Mouse (Mus musculus) heart, adult 2 months (tissue): ENCODE data around the gene Meis2. TPM values are rescaled to one million over a fixed set of nuclear protein-coding genes. Genes with fewer than 3 reads are reported as not detected.
A peak's percentile ranks its signal among the peaks of the same experiment; 100 is the strongest.

ENCODE experiments used
- DNase-seq, 2 experiments: peaks; one replicate each; pipeline ENCODE4 v3.0.0; 2021
- H3K27ac ChIP-seq: fragments of 200-600 bp; 2 replicates; pipeline ENCODE4 v1.8.1; 2022
- H3K27me3 ChIP-seq: fragments of 200-500 bp; 2 replicates; pipeline ENCODE4 v1.6.1; 2012; ENCODE audit warnings: mild to moderate bottlenecking, low read length, inconsistent platforms, mixed read lengths; ENCODE audit not compliant: control insufficient read depth, insufficient read depth
- H3K36me3 ChIP-seq: fragments of 200-500 bp; 2 replicates; pipeline ENCODE4 v1.6.1; 2012; ENCODE audit warnings: low read length, inconsistent platforms; ENCODE audit not compliant: control insufficient read depth, insufficient read depth
- H3K4me1 ChIP-seq: fragments of 200-500 bp; 2 replicates; pipeline ENCODE4 v1.6.1; 2011; ENCODE audit warnings: low read length; ENCODE audit not compliant: control insufficient read depth, insufficient read depth
- H3K4me3 ChIP-seq: fragments of 200-600 bp; 2 replicates; pipeline ENCODE4 v1.8.1; 2022
- H3K79me2 ChIP-seq: fragments of 200-500 bp; replicated peaks from 2 replicates; pipeline ENCODE4 v1.6.1; 2012; ENCODE audit warnings: mild to moderate bottlenecking, inconsistent platforms, low read length, moderate library complexity, mixed read lengths; ENCODE audit not compliant: control insufficient read depth, insufficient read depth
- H3K9ac ChIP-seq: fragments of 200-500 bp; 2 replicates; pipeline ENCODE4 v1.6.1; 2012; ENCODE audit warnings: low read depth, mild to moderate bottlenecking, control low read depth, inconsistent platforms, low read length, mixed read lengths
- CTCF ChIP-seq: fragments of 200-600 bp; IDR thresholded peaks from 2 replicates; pipeline ENCODE4 v1.8.1; 2022; ENCODE audit warnings: antibody characterized with exemption, mild to moderate bottlenecking, moderate library complexity
- EP300 ChIP-seq: fragments of 200-500 bp; IDR thresholded peaks from 2 replicates; pipeline ENCODE4 v1.6.1; 2011; ENCODE audit warnings: low read depth, low read length, control low read depth; ENCODE audit not compliant: insufficient read depth
- POLR2A ChIP-seq: fragments of 200-500 bp; IDR thresholded peaks from 2 replicates; pipeline ENCODE4 v1.6.1; 2011; ENCODE audit warnings: mild to moderate bottlenecking, low read depth, low read length, control low read depth; ENCODE audit not compliant: insufficient read depth
- WGBS: fragments of 180-500 bp; shearing (Covaris S2); methylation state at CpG from one replicate; pipeline ENCODE4 v1.1.7; 2018; 5-methylcytosine and 5-hydroxymethylcytosine counted together
- intact Hi-C: fragments of 180-260 bp; cut with DNase I; formaldehyde crosslinking; loops from one replicate; pipeline ENCODE4 v1.15.1; 2025
- polyA plus RNA-seq: library from polyadenylated mRNA; depleted of rRNA; stranded (reverse); fragments of >200 nt; gene quantifications from 2 replicates; pipeline ENCODE4 v1.2.3, GENCODE M21; 2012
- total RNA-seq, 2 experiments: library from RNA; stranded (reverse); gene quantifications; 2 replicates each; pipeline ENCODE4 v1.2.3; 2021

Meis2 gene
- total and polyA plus RNA-seq, 3 experiments = 16.9 to 30.4 (median 24.9) TPM

- Histone ChIP-seq H3K9ac (no peak overlapping the region), H3K27me3 (no peaks in the 10 kb centered on the region), H3K27ac (no peak overlapping the region), H3K4me3 (no peak overlapping the region), H3K79me2 (no peaks in the 10 kb centered on the region), H3K4me1 (peaks cover 1% of the 10 kb centered on the region), H3K36me3 (no peaks in the 10 kb centered on the region; the same call in 1 of the 2 replicates)
- TF ChIP-seq CTCF (no peak), POLR2A (no peak), EP300 (no peak)
- intact Hi-C loops = no loop called here
- WGBS = 90% methylated on average over 17 of the region's 17 CpGs
- no peak for DNase-seq
Measured at GRCm38 (mm10) chr2:115911913-115912642, 153.6 kb downstream of the Meis2 start.

GRCm38 (mm10) chr2:115910217-115910616, 155.4 kb downstream of the Meis2 start:
- intact Hi-C loops = no loop called here
- no peak overlapping the region for H3K4me3 ChIP-seq
- H3K27ac ChIP-seq = no peak overlapping the region
- WGBS = 50% methylated on average over 4 of the region's 4 CpGs
- no peaks in the 10 kb centered on the region; the same call in 1 of the 2 replicates for H3K36me3 ChIP-seq
- peaks cover 1% of the 10 kb centered on the region for H3K4me1 ChIP-seq
- no peaks in the 10 kb centered on the region for H3K27me3 ChIP-seq
- TF ChIP-seq CTCF = no peak
- TF ChIP-seq EP300 = no peak
- TF ChIP-seq POLR2A = no peak
- H3K79me2 ChIP-seq = no peaks in the 10 kb centered on the region
- DNase-seq = no peak
- no peak overlapping the region for H3K9ac ChIP-seq

- Histone ChIP-seq H3K4me1 (no peaks in the 10 kb centered on the region), H3K9ac (no peak overlapping the region), H3K27ac (no peak overlapping the region), H3K27me3 (no peaks in the 10 kb centered on the region), H3K36me3 (no peaks in the 10 kb centered on the region; the same call in 1 of the 2 replicates), H3K4me3 (no peak overlapping the region), H3K79me2 (no peaks in the 10 kb centered on the region)
- TF ChIP-seq POLR2A (no peak), CTCF (no peak), EP300 (no peak)
- 68% methylated on average over 6 of the region's 6 CpGs for WGBS
- intact Hi-C loops = no loop called here
- DNase-seq = no peak
Measured at GRCm38 (mm10) chr2:115901007-115901406, 164.6 kb downstream of the Meis2 start.

GRCm38 (mm10) chr2:115897559-115897958, 168.1 kb downstream of the Meis2 start:
- WGBS = 80% methylated on average over 5 of the region's 5 CpGs
- H3K79me2 ChIP-seq = no peaks in the 10 kb centered on the region
- peaks cover 3% of the 10 kb centered on the region; the same call in 1 of the 2 replicates for H3K36me3 ChIP-seq
- no peak for DNase-seq
- no peak overlapping the region for H3K4me3 ChIP-seq
- H3K27ac ChIP-seq = no peak overlapping the region
- TF ChIP-seq EP300 (no peak), POLR2A (no peak), CTCF (no peak)
- H3K4me1 ChIP-seq = no peaks in the 10 kb centered on the region; the same call in 1 of the 2 replicates
- no peaks in the 10 kb centered on the region for H3K27me3 ChIP-seq
- intact Hi-C loops = no loop called here
- H3K9ac ChIP-seq = no peak overlapping the region

- Histone ChIP-seq H3K36me3 (peaks cover 3% of the 10 kb centered on the region; the same call in 1 of the 2 replicates), H3K79me2 (no peaks in the 10 kb centered on the region), H3K27ac (no peak overlapping the region), H3K9ac (no peak overlapping the region), H3K4me3 (no peak overlapping the region), H3K4me1 (no peaks in the 10 kb centered on the region; the same call in 1 of the 2 replicates), H3K27me3 (no peaks in the 10 kb centered on the region)
- DNase-seq = peak in 1 of 2 experiments; percentile 12
- TF ChIP-seq EP300 (no peak), POLR2A (no peak), CTCF (no peak)
- intact Hi-C loops = no loop called here
- whole genome bisulfite sequencing = 23% methylated on average over 2 of the region's 2 CpGs
Measured at GRCm38 (mm10) chr2:115897001-115897400, 168.6 kb downstream of the Meis2 start.

GRCm38 (mm10) chr2:115895717-115896116, 169.9 kb downstream of the Meis2 start:
- WGBS = 78% methylated on average over 3 of the region's 3 CpGs
- intact Hi-C loops = no loop called here
- H3K4me3 ChIP-seq = no peak overlapping the region
- H3K9ac ChIP-seq = no peak overlapping the region
- H3K27ac ChIP-seq = no peak overlapping the region
- peaks cover 3% of the 10 kb centered on the region; the same call in 1 of the 2 replicates for H3K36me3 ChIP-seq
- H3K79me2 ChIP-seq = no peaks in the 10 kb centered on the region
- TF ChIP-seq CTCF (no peak), EP300 (no peak), POLR2A (no peak)
- no peaks in the 10 kb centered on the region for H3K27me3 ChIP-seq
- H3K4me1 ChIP-seq = no peaks in the 10 kb centered on the region; the same call in 1 of the 2 replicates
- no peak for DNase-seq
